Mouse (Mus musculus): ENCODE results near the gene Map3k10.

Gene Map3k10

DNA sequence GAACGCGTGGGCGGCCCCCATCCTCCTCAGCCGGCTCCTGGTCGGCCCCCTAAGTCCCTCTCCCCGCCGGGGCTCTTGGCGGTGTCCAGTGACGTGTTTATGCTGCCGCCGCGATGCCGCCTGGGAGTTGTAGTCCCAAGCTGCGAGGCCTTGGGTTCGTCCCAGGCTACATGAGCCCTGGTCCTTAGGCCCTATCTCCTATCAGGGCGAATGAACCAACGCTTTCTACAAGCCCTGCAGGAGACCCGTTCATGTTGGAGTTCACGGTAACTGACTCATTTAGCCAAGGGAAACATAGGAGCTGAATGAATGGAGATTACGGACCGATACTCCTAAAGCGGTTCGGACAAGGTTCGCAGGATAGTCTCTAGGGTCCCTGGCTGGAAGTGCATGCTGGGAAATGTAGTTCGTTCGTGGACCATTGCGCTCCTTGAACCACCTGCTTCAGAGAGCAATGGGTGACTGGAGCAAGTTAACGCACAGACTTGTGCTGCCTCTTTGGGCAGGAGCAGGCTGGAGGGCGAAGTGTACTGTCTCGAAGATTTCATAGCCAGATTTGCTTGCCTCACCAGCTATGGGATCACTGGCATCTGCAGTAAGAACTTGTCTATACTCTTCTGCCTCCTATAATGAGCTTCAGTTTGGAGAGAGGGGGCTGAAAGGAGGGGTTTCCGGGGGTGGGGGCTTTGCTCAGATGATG is at the start of gene Map3k10:
Map3k10 (minus strand) TSS at position 77 of the 700 bp plus-strand sequence.
- peak; percentile 96 for DNase-seq (ENCODE audit: extremely low spot score, low read depth, low spot score)

DNA sequence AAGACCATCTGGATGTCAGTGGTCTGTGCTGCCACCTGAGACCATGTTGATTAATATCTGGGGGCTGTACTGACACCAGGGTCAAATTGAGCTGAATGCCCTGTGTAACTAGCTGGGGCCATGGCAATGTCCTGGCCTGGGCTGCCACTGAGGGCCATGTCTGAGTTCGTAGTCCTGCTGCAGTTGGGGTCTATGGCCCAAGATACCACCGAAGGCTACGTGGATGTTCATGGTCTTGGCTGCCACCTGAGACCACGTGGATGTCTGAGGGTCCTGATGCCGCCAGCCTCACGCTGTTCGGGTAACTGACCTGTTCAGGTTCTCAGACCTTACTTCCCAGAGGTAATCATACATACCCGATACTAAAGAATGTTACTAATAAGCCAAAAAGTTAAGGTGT is 47.6 kb upstream of the Map3k10 start:
- DNase-seq (ENCODE audit: extremely low spot score, low read depth, low spot score): no peak

DNA sequence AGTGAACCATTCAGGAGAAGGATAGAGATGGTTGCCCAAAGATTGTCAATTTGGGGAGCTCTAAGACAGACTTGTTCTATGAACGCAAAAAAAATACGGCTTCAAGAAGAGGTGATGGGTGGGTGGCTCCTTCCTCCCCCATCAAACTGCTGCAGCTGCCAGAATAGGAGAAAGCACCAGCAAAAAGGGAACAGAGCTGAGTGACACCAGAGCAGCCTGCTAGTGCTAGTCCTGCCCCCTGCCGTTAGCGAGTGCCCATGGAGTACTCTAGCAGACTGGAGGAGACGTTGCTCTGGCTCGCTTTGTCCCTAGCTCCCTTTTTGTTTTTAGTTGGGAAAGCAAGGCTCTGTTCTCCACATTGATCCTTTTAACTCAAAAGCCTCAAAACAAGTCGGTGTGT is 36.0 kb upstream of the Map3k10 start:
- no peak for DNase-seq (ENCODE audit: extremely low spot score, low read depth, low spot score)

DNA sequence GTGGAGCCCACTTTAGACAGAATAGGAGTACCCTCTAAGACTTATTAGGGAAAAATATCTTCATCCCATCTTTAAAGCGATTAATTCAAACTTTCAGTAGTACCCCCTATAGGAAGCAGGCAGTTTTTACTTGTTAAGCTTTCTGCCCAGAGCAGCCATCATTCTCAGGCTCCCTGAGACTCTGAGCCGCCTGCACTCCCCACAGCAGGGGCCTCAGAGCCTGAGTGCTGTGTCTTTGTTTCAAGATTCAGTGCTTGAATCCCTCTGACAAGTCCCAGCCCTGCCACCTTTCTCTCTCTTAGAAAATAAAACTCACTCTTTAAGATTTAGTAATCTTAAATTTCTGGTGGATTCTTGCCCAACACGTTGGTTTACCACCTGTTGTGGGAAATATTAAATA is 22.3 kb upstream of the Map3k10 start:
- DNase-seq (ENCODE audit: extremely low spot score, low read depth, low spot score): no peak

DNA sequence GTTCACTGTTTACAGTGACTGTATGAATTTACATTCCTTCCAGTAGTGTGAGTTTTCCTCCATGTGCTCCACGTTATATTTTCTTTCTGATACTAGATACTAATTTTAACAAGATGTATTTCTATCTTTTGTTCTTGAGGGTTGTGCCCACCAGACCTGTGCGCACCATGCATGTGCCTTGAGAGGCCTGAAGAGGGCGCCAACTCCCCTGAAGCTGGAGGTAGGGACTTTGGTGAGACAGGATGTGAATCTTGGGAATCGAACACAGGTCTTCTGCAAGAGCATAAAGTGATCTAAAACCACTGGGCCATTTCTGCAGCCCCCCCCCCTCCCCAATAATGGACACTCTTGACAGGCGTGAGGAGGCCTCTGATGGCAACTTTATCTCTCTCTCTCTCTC is 16.7 kb upstream of the Map3k10 start:
- DNase-seq (ENCODE audit: extremely low spot score, low read depth, low spot score): no peak

DNA sequence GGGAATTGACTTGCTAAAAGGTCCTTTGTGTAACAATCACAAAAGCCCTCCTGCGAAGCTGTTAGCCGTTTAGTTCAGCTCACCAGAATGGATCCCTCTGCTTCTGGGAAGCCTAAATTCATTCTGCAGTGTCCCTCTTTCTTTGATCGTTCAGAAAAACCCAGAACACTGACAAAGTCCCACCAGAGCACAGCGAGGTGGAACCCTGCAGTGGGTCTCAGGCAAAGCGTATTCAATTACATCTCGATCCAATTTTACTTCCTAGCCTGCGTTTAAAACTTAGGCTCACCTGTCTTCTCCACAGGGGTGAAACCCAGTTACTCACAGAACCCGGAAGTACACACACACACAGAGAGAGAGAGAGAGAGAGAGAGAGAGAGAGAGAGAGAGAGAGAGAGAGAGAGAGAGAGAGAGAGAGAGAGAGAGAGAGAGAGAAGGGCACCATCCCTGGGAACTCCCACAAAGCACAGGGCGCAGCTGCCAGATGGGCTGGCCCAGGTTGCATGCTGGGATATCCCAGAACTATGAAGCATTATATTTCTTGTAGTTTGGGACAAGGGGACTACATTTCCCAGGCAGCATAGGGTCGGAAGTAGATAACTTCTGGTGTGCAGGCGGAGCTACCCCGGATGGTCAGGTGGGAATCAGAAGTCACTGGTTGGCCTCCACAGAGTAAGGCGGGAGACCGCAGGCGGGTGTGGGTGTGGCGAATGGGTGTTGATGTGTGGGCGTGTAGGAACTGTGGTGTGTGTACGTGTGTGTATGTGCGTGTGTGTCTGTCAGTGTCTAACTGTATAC is 14.6 kb upstream of the Map3k10 start, which contains the start of gene Zfp607b:
Zfp607b (plus strand) TSS at position 526 of the 798 bp plus-strand sequence.
- peak; percentile 92 for DNase-seq (ENCODE audit: extremely low spot score, low read depth, low spot score)

DNA sequence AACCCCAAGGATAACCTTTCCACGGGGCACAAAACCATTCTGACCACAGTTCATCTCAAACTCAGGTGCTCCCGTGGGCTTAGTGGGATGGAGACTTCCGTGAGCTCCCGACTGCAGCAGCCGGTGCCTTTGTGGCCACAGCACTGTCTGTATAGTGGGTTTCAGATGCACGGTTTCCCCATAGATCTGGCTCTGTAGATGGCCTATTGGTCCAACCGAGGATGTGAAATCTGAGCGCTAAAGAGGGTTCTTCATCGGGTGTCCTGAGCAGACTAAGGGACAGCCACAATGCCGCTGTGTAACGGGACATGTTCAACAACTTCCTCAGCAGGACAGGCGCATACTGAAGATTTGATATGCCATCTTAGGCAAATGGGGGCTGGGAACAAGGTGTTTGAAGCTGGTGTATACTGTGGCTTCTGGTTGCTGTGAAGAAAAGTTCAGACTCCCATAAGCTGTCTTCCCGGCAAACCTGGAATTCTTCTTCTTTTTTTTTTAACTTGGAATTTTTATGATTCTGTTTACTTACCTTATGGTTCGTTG is 13.9 kb upstream of the Map3k10 start:
- DNase-seq (ENCODE audit: extremely low spot score, low read depth, low spot score): no peak

DNA sequence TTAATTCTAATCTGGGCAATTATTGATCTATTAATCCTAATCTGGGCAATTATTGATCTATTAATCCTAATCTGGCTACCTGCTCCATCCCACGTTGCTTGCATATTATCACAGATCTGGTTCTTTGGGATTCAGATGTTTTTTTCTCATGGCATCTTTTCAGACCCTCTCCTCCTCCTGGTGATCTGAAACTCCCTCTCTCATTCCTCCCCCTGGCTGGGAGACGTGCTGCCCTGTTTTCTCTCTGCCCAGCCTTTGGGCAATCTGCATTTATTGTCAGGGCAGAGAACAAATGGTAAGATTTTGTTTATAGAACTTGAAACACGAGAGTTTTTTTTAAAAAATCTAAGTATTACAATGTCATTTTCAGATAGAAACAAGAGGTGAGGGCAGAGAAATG is 13.4 kb upstream of the Map3k10 start:
- no peak for DNase-seq (ENCODE audit: extremely low spot score, low read depth, low spot score)

DNA sequence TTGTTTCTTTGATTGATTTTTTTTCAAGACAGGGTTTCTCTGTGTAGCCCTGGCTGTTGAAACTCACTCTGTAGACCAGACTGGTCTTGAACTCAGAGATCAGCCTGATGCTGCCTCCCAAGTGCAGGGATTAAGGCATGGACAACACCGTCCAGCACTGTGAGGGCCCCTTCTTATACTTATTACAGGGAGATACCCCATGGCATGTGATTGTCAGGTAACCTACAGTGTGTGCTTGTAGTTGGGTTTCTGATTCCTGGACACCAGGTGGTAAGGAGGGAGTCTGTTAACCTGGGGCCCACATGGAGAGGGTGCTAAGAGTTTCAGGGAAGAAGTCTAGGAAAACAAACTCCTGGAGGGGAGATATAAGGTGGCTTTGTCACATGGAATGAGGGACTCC is 12.6 kb upstream of the Map3k10 start:
- DNase-seq (ENCODE audit: extremely low spot score, low read depth, low spot score): no peak

DNA sequence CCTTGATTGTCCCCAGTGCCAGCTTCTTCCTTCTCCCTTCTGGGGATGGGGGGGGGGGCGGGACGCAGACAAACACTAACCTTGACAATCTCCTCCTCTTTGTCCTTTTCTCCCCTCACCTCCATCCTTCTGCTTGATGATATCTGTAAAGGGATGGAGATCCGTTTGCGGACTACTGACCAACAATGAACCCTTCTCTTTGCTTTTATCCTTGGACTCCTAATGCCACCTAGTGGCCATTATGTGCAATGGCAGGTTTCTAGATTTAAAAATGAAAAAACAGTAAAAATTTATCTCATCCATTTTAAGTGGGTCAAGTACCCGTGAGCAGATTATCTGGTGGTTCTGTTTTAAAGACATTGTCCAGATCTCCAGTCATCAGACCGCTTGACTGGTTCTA is 11.3 kb upstream of the Map3k10 start:
- DNase-seq (ENCODE audit: extremely low spot score, low read depth, low spot score): no peak

DNA sequence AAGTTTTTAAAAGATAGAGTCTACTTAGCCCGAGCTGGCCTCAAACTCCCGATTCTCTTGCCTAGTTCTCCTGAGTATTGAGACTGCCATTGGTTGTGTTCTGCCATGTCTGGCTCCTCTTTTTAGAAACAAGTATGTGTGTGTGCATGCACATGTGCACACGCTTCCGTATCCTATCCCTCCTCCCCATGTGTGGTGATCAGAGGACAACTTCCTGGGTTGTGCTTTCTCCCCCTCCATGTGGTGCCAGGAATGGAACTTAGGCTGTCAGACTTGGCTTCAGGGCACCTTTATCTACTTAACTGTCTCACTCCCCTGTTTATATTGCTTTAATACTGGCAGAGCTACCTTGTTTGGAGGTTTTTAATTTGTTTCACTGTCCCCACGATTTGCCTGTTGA is 10.8 kb upstream of the Map3k10 start:
- no peak for DNase-seq (ENCODE audit: extremely low spot score, low read depth, low spot score)

DNA sequence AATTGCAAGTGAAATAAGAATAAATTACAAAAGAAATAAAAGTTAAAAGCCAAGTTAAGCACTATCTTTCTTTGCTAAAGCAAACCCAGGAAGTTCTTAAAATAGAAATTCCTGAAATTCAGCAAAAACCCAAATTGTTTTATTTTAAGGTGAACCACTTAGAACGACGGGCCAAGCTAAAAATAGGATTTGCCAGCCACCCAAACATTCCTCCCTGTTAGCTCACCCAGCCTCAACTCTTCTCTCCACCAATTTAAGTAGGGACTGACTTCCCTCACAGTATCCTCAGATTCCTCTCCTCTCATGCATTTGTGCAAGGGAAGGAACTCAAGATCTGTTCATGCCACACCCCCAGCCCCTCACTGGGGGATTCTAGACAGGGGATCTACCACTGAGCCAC is 8.8 kb upstream of the Map3k10 start:
- DNase-seq (ENCODE audit: extremely low spot score, low read depth, low spot score): no peak

DNA sequence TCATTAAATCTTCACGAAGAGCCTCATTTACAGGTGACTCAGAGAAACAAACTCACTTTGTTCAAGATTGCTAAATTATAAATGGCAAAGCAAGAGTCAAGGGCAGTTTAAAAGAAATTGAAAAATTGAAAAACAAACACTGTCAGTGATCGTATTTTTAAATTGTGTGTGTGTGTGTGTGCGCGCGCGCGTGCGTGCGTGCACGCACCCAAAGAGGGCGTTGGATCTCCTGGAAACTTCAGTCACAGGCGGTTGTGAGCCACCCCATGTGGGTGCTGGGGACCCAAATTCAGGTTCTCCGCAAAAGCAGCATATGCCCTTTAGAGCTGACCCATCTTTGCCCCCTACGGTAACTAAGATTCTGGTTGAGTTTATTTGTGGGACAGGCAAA is 819 bp upstream of the Map3k10 start:
- DNase-seq (ENCODE audit: extremely low spot score, low read depth, low spot score): no peak

DNA sequence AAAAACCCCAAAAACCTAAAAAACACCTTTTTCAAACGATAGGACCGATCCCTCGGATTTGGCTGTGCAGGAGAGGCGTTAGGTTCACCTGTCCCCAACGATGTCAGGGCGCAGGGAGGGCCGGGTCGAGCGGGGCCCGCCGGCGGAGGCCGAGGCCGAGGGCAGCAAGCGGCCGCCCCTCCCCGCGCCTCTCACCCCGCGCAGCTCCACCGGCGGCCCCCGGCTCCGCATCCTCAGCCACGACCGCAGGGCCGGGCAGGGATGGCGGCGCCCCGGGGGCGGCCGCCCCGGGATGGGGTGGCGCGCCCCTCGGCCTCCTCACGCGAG is 240 bp downstream of the Map3k10 start:
- DNase-seq (ENCODE audit: extremely low spot score, low read depth, low spot score): no peak

DNA sequence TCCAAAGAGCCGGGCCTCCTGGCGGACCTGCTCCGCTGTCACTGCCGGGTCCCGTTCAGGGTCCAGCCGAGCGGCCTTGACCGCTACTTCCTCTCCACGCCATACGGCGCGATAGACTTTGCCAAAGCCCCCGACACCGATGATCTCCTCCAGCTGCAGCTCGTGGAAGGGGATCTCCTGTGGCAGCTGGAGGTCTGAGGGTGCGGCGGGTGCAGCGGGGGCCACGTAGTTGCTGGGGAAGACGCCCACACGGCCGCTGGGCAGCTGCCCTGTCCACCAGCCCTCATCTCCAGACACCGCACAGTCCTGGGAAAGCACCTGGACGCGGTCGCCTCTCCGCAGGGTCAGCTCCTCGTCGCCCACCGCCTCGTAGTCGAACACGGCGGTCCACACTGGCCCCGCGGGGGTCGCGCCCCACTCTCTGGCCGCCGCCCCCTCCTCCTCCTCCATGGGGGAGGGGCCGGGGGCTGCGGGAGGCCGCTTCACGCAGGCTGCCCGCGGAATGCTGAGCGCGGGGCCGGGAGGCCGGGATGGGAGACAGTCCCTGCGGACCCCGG is 745 bp downstream of the Map3k10 start:
- DNase-seq (ENCODE audit: extremely low spot score, low read depth, low spot score): no peak

DNA sequence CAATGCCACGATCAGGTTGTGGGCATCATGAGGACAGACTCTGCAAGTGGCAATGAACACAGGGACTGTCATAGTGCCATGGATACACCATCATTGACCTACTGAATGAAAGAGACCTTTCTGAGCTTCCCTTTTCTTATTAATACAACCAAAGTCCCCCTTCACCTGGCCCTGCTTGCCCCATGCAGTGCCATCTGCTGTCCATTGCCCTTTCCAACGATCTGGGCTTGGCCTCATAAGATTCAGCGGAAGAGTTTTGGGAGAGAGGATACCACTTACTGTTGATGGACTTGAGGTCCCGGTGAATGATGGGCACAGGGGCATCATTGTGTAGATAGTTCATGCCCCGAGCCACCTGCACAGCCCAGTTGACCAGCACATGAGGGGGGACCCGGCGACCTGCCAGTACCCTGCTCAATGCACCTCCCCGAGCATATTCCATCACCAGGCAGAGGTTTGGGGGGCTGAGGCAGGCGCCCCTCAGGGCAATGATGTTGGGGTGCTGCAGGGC is 1.3 kb downstream of the Map3k10 start:
- no peak for DNase-seq (ENCODE audit: extremely low spot score, low read depth, low spot score)

DNA sequence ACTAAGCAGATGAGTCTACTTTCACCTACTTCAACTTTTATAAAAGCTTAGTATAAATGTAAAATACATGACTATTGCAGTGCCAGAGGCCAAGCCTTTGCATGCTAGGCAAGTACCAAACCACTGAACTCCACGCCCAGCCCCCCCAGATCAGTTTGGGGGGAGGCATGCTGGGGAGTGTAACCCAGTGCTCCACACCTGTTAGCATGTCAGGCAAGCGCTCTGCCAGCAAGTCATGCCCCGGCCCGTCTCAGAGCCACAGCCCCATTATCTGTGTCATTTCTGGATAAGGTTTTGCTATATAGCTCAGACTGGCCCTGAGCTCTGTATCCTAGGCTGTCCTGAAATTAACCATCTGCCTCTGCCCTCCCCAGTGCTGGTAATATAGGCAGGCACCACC is 12.4 kb downstream of the Map3k10 start:
- DNase-seq (ENCODE audit: extremely low spot score, low read depth, low spot score): no peak

DNA sequence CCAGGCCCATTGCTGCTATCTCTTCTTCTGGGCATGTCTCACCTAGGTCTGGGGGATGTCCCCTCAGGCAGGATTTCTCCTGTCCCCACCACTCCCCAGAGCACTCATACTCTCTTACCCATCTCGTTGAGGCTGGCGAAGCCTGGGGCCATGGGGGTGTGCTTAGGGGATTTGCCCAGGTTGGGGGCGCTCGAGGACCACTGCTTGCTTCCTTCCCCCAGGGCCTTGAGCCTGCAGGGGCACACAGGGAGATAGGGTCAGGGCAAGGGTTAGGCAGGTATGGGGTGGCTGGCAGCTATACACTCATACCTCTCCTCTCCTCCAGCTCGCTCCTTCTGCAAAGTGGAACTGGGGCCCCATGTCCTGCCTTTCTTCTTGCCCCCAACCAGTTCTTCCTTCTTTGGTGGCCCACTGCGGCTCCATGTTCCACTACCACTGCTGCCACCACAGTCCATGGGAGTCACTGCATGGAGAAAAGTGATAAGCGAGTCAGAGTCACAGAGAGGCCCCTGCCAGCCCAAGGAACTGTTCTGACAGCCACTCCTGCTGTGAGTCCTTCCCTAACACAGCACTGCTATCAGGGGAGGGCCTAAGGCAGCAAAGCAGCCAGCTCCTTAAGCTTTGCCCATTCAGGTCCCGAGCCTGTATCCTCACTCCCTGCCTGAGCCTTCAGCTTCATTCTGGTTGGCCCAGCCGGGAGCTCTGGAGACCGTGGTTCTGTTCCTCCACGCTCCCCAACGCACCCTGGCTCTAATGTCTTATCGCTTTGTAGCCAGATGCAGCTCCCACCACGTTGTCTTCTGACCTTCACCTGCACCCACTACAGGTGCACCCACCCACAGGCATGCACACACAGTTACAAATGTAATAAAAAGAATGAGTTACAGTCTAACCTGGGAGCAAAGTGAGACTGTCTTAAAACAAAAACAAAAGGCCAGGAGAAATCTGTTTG is 15.4 kb downstream of the Map3k10 start:
- no peak for DNase-seq (ENCODE audit: extremely low spot score, low read depth, low spot score)

DNA sequence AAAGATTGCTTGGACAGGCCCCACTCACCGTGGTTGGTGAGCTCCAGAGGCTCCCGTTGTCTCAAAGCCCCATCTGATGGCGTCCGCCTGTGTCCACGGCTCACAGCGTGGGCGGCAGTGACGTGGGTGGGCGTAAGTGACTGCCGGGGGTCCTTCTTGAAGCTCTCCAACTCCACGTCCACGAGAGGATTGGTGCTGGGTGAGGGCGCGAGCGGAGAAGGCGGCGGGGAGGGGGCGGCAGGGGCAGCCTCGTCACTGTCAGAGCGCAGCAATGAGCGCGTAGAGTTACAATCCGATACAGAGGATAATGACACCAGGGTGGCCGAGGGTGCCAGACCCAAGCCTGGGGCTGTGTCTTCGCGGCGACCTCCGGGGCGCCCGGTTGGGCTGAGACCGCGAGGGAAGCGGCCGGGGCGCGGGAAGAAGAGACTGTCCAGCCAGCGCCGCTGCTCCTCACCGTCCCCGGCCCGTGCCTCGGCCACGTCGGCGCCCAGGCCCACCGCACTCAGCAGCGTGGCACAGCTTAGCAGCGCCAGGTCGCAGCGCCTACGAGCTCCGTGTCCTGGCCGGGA is 16.5 kb downstream of the Map3k10 start:
- DNase-seq (ENCODE audit: extremely low spot score, low read depth, low spot score): no peak

DNA sequence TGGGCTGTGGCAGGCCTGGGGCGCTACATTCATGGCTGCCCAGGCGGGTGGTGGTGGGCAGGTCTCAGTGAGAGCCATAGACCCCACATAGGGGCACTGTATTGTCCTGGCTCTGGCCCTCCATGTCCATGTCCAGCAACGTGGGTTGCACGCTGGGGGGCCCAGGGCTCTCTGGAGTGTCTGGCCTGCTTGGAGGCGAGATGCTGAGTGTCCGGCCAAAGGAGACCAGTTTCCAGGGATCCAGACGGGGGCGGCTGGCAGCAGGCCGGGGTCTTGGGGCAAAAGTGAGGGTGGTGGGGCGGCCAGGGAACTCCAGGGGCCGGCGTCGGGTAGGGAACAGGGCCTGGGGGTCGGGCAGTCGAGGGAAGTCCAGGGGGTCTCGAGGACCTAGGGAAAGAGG is 17.8 kb downstream of the Map3k10 start:
- no peak for DNase-seq (ENCODE audit: extremely low spot score, low read depth, low spot score)

Data from hindlimb bud, embryonic 11.5 days (tissue).